Mouse (Mus musculus) gastrocnemius, adult 18-20 months (tissue): ENCODE measurements around the gene Daam2. TPM values are rescaled to one million over a fixed set of nuclear protein-coding genes. Genes with fewer than 3 reads are reported as not detected.

Experiments
- DNase-seq: peaks from one replicate; pipeline ENCODE4 v3.0.0; 2021; ENCODE audit warnings: low spot score
- total RNA-seq, 2 experiments: library from RNA; stranded (reverse); gene quantifications; 2 replicates each; pipeline ENCODE4 v1.2.3; 2021

Gene Daam2
- total RNA-seq, 2 experiments from 2014 or later, result 3.6 to 4.0 TPM

DNA sequence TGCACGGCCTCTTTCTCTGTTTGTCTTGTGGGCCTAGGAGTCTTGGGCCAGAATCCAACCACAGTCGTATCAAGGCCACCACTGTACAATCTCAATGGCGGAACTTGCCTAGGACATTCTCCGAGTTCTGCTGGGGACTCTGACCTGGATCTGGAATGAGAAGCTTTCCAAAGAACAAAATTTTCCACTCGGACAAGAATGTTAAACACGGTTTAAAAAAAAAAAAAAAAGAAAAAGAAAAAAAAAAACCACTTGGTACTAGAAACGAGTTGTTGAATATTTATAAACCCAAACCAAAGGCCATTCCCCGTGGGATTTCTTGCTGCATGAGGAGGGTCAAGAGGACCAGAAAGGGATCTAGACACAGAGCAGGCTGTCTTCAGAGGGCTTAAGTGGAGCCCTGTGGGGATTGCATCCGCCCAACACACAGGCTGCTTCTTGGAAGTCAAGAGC lies 29.9 kb downstream of the Daam2 start:
- DNase-seq, result no peak

DNA sequence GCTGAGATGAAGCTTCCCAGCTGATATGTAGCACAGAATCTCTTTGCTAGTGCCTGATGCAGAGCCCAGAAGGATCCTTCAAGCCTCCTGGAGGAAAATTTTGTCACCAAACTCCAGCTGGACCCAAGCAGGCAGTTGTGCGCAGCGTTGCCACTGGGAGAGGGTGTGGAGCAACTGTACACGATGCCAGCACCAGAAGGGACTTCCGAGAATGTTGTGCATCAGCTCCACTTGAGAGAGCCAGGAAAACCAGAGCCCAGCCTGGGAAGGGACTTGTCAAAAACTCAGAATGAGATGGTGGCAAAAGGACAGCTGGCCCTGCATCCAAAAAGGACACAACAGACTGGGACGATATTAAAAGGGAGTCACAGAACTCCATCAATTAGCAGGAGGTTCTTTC lies 32.5 kb downstream of the Daam2 start:
- DNase-seq, result no peak

DNA sequence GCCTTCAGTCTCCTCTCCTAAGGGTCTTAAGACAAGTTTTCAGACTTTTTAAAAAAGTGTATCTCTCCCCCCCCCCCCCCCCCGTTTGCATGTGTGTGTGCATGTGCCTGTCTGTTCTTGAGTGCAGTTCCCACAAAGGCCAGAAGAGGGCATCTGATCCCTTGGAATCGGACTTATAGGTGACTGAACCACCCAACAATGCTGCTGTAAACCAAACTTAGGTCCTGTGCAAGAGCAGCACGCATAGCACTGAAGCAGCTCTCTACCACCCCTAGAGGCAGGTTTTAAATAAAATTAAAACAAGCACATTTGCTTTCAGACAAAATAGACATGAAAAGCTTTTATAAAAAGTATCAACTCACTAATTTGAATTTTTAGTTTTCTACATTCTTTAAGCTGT lies 33.9 kb downstream of the Daam2 start:
- peak; percentile 24 for DNase-seq

DNA sequence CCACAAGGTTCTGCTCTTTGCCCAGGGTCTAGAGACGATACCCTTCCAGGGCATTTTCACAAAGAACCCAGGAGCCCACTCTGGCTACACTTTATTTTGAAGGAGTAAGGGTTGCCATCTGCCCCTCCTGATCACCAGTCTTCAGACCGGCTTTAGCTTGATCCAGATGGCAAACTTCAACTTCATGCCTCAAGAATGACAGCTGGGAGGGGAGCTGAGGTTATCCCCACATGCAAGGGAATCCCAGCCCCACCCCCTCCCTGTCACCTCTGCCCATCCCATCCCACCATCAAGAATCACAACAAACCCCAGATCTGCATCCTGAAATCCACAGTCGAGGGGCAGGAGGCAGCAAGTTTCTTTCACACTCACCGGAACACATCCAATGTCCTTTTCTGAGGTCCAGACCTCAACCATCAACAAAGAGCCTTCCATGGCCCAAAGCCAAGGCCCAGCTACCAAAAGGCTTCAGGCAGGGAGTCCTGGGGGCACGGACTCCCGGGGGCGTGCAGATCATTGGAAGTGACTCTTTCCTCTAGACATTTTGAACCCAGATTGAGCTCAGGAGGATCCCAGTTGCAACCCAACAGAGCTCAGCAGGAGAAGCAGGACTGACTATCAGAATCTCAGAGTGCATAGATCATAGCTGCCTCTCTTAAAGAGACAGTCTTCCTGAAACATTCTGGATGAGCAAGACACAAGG lies 35.5 kb downstream of the Daam2 start:
- DNase-seq, result no peak

DNA sequence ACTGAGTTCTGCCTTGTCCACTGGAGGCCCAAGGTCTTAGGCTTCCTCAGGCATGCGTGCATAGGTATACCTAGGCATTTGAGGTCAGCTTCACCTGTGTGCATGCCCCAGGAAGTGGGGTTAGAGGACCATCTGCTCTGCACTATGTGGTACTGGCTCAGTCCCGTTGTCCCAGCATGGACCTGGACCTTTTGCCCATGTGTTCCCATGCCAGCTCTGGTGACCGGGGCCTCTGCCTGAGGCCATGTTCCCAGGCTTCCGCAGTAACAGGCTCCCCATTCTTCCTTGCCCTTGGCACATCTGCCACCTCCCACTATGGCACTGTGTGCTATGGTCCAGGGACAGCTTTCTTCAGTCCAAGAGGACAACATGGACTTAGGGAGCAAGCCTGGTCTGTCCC lies 36.1 kb downstream of the Daam2 start:
- no peak for DNase-seq

DNA sequence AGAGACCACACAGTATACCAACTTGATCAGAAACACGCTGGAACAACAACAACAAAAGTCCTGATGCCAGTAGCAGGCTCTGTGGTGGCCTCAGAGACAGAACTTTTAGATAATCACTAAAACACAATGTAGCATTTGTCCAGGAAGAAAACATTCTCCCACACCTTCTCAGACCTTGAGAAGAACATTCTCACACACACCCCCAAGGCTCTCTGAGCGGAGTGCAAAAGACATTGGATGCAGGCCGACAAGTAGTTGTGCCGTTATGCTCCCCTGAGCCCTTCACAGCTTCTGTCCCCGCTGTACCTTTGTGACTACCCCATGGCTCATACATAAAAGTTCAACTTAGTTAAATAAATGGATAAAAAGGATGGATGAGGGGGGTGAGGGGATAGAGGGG lies 37.6 kb downstream of the Daam2 start:
- DNase-seq, result no peak

DNA sequence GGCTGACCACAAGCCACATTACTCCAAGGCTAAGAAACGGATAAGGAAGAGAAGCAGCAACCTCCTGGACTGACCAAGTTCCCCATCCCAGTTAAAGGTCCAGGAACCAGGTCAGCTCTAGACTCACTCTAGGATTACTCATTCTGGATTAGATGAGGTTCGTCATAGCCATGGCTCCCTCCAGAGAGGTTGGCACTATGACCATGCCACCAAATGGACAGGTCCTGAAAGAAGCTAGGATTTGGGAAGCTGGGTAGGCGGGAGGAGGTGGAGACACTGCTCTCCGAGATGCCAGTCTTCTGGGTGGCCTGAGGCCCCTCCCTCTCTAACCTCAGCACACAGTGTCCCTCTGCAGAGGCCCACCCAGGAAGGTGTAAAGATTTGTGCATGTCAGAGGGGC lies 38.2 kb downstream of the Daam2 start:
- DNase-seq, result no peak

DNA sequence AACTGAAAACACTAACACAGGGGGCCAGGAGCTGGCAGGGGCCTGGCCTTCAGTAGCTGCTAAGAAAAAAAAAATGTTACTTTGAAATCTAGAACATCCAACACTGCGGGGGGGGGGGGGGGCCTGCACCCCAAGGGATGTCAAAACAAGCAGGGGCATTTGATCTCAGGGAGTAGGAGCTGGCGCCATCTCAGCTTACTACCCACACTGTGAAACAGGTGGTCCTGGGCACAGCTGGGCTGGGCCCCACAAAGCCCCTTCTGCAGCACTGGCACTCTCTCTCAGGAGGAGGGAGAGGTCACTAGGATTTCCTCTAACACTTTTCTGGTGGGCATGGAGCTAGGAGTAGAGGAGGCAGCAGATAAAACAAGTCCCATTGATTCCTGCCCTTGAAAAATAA lies 39.6 kb downstream of the Daam2 start:
- DNase-seq, result no peak

DNA sequence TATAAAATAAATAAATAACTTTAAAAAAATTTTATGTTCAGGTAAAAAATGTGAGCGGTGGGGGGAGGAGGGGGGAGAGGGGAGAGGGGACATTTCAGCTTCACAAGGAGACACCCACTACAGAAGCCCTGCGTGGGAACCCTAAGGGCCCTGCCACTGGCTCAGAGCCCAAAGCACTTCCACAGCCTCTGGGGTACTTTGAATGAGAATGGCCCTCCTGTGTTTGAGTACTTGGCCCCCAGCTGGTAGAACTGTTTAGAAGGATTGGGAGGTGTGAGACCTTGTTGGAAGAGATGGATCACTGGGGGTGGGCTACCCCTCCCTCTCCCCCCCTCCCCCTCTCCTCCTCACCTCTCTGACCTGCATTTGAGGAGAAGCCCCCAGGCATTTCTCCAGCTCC lies 41.7 kb downstream of the Daam2 start:
- DNase-seq, result no peak

DNA sequence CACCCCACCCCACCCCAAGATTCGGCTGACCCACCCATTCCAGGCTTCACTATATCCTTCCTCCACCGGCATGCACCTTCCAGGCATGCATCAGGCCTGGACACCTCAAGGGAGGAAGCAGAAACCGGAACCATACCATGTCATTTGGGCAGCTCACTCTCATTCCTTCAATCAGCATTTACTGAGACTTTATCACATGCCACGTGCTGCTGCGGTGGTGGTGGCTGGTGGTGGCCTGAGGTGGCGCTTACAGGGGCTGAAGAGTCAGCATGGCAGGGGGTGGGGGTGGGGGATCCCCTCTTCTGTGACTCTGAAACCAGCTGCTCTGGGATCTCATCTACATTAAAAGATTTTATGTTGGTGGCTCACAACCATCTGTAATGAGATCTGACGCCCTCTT lies 42.1 kb downstream of the Daam2 start:
- DNase-seq, result no peak

DNA sequence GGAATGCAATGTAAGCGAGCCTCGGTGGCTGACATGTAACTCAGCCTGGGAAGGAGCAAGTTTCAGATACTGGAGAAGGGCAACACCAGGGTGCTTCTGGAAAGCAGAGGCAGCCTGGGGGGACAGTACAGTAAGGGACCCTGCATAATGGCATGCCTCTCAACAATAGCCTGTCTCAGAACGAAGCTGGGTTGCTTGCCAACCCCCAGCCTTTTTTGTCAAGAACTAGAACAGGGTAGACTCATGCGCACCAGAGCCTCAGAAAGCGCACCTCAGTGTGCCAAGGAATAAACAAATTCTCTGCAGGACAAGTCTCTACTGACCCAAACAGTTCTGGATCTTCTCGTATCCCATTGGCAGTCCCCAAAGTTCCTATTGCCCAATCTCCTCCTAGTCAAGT lies 43.5 kb downstream of the Daam2 start:
- DNase-seq, result no peak

DNA sequence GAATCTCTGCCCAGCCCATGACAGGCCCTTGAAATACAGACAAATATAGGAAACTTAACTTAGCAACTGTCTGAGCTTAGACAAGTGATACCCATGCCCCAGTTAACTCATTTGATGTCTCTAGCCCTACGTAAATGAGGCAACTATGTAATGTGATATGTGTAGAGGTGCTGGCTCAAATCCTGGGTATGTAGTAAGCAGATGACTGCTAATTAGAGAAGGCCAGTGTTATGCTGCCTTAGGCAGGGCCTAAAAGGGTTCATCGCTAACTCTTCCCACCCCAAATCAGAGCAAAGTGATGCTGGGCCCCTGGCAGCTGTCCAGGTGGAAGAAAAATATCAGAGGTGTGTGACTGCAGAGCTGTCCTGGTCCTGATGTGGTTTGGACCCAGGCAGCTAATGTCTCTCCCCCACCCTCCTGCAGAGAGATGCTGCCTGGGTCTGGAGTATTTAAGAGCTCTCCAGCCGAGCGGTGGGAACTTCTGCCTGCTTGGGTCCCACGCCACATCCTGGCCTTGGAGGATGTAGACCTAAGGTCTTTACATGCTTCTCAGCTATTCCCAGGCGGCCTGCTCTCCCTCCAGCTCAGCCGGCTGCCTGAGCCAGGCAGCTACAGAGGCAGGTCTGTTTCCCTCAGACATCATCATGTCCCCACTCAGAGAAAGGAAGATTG lies 44.4 kb downstream of the Daam2 start:
- peak; percentile 34 for DNase-seq

DNA sequence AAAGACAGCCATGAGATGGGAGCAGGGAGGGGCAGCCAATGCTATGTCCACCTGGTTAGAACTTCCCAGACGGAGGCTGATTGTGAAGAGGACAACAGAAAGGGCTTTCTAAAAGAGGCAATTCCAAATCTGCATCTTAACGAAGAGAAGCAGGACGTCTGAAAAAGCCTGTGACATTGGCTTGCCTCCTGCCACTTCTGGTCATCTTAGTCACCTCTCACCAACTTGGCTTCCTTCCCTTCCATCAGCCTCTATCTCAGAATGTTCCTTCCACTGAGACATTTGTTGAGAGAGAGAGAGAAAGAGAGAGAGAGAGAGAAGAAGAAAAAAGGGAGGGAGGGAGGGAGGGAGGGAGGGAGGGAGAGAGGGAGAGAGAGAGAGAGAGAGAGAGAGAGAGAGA lies 47.1 kb downstream of the Daam2 start:
- DNase-seq, result no peak

DNA sequence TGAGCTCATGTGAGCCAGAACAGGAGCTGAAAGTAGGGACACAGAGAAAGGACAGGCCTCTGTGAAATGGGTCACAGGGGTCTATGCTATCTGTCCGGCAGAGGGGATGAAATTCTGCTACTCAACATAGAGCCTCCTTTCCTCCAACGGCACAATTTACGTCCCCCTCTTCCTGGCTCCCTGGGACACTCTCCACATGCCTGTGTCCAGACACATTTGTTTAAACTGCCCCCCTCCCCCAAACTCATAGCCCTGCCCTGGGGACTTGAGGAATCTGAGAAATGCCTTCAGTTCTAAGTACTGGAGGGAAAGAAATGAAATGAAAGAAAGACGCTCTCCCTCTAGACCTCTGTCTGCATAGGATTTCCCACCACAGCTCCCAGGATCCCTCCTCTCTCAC lies 48.5 kb downstream of the Daam2 start:
- DNase-seq, result no peak

DNA sequence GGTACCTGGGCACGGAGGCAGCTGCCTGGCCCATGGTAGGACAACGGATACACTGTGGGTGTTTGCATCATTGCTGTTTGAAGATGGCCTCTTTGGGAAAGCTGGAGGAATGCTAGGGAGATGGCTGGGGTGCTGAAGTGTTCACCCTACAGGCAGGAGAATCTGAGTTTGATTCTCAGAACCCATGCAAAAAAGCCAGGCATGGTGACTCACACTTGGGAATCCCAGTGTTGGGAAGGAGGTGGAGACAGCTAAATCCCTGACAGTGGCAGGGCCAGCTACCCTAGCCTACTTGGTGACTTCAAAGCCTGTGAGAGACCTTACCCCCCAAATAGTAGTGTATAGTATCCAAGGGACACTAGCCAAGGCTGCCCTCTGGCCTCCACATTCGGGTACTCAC lies 49.0 kb downstream of the Daam2 start:
- no peak for DNase-seq

DNA sequence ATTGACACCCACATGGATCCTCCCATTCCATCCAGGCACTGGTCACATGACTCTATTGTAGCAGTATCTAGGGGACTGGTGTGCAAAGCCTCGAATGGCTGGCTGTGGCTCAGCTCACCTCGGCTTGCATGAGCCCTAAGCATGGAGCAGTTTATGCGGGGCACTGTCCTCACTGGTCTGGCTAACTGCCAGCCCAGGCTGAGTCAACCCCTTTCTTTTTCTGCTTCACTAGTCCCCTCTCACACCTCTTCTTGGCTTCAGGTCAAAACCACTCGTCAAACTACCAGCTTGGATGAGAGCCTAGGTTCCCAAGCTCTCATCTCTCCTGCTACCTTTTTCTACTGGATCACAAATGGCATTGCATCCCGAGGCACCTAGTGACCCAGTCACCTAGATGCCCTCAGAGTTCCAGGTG lies 51.5 kb downstream of the Daam2 start:
- DNase-seq, result no peak

DNA sequence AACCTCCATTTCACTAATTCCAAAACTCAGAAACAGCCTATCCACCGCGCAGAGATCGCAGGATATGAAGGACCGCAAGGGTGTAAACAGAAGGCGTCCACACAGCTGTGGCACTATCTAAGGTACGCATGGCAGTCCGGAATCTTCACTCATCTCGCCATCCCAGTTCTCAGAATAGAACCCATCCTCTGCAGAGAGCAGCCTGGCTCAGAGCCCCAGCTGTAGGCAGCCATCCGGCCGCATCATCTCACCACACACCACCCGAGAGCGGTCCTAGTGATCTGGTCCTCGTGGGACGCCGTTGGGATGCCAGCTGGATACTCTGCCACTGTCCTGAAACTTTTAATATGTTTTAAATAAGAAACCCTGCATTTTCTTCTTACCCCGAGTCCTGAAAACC lies 54.7 kb downstream of the Daam2 start:
- no peak for DNase-seq

DNA sequence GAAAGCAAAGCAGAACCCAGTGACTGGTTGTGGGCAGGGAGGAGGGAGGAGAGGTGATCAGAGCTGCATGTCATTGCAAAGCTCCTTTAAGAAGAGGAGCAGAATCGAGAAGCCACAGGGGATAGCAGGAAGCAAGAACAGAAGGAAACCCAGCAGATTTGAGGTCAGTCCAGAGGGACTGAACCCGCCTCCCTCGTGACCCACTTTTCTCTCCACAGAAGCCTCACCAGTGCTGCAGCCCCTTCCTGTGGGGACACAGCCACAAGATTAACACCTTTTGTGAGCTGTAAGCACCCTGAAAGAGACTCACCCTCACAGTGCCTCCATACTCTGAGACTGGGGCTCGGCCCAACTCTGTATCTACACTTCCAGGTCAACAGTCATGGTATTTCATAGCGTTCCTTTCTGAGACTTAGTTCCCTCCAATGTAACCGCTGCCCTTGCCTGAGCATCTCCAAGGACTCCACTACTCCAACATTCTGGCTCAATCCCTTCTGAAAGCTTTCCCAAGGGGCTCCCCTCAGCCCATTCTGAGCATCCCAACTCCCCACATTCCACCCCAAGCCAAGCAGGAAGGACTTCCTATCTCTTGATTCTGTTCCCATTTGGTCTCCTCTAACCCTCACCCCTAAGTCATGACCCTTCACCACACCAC lies 60.8 kb downstream of the Daam2 start:
- DNase-seq, result no peak

DNA sequence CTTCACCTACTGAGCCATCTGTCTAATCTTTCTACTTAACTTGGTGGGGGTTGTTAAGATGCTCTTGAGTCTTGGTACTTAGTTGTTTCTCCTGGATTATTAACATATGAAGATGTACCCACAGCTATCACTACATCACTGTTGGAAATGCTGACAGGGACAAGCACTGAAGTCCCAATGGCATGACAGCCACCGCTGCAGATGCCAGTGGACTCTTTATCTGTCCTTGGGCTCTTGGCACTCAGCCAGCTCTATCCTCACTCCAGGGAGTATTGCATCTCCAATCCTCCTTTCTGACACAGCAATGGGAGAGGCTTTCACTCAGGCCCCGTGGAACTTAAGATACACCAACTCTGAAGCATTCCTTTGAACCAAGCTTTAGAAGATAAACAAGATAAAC lies 63.9 kb downstream of the Daam2 start:
- DNase-seq, result no peak

DNA sequence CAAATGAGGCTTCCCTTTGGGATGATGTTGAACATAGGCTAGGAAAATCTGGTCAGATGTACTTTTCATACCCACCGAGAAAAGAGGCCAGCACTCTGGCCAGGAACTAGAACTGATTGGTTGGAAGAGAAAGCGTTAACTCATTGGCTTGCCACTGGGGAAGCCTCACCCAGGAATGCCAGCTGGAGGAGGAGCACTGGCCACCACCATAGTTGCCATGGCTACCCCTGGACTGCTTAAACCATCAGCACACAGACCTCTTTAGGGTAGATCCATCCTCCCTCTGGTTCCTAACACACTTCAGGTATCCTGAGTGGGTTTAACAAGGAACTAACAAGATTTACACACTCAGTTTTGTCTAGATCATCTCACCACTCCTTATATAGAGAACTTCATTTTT lies 64.5 kb downstream of the Daam2 start:
- no peak for DNase-seq

DNA sequence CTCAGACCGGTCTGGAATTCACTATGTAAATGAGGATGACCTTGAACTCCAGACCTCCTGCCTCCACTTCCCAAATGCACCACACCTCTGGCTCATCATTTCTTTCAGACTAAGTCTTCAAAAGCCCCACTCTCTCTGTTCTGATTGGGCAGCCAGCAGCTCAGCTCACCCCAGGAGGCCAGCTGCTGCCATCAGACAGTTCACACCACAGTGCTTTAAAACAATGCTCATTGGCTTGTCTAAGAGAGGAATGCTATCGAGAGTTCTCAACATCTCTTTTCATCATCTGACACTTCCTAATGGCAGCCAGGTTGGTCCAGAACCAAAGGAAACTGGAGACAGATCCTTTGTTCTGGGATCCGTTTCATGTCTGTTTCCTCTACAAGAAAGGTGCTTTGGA lies 66.0 kb downstream of the Daam2 start:
- DNase-seq, result no peak

DNA sequence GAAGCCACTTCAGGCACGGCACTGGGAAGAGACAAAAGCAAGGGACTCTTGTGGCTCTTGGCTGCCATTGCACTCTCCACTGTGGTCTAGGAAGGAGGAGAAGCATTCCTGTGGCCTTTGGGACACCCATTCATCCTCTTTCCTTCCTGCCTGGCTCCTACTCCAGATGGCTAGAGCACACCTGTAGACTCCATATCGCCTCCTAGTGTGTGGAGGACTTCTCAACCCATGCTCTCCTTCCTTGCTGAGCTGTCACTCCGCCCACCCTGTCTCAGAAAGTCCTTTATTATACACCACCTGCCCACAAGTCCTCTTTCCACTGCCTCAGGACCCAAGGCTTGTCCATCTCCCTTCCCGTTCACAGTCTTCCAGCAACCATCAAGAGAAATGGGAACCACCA lies 70.9 kb downstream of the Daam2 start:
- no peak for DNase-seq

DNA sequence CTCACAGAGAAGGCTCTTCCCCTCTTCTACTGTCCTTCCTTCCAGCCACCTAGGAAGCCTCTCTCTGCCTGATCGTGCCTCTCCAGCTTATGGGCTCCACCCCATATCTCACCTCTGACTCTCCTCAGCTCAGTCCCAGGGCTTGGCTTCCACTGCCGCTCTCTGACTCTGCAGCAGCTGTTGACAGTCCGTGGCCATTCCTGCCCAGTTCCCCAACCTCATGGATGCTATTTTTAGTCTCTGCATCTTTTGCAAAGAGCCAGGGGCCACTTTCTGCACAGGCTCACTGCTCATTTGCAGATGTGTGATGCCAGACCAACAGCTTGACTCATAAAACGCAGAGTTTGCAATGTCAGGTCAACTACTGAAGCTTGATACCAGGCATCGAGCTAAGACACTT lies 75.0 kb downstream of the Daam2 start:
- DNase-seq, result peak; percentile 37
